Mouse (Mus musculus) lung, embryonic 16.5 days (tissue): ENCODE results near the gene Il6ra. TPM values are rescaled to one million over a fixed set of nuclear protein-coding genes. Genes with fewer than 3 reads are reported as not detected.
A peak's percentile ranks its signal among the peaks of the same experiment; 100 is the strongest.

Experiments used
- ATAC-seq: fragments of 200-750 bp; cut with Nextera tagmentation; 2 replicates; pipeline ENCODE4 v1.8.0; 2017; ENCODE audit warnings: low read depth, mild to moderate bottlenecking, moderate library complexity
- H3K27ac ChIP-seq: fragments of 300-500 bp; sonication (generic); 2 replicates; pipeline ENCODE4 v1.5.1; 2014; ENCODE audit warnings: mild to moderate bottlenecking, control low read depth, low read length
- H3K27me3 ChIP-seq: fragments of 300-500 bp; sonication (generic); 2 replicates; pipeline ENCODE4 v1.6.1; 2014; ENCODE audit warnings: low read depth, low read length, mixed read lengths; ENCODE audit not compliant: control insufficient read depth, insufficient read depth
- H3K36me3 ChIP-seq: fragments of 300-500 bp; sonication (generic); 2 replicates; pipeline ENCODE4 v1.6.1; 2014; ENCODE audit warnings: low read length; ENCODE audit not compliant: control insufficient read depth, insufficient read depth
- H3K4me1 ChIP-seq: fragments of 300-500 bp; sonication (generic); replicated peaks from 2 replicates; pipeline ENCODE4 v1.6.1; 2014; ENCODE audit warnings: low read length, mixed read lengths; ENCODE audit not compliant: control insufficient read depth, insufficient read depth
- H3K4me2 ChIP-seq: fragments of 300-500 bp; sonication (generic); 2 replicates; pipeline ENCODE4 v1.6.1; 2014; ENCODE audit warnings: low read depth, low read length, control low read depth
- H3K4me3 ChIP-seq: fragments of 300-500 bp; sonication (generic); 2 replicates; pipeline ENCODE4 v1.5.1; 2014; ENCODE audit warnings: mild to moderate bottlenecking, low read length, control low read depth
- H3K9ac ChIP-seq: fragments of 300-500 bp; sonication (generic); 2 replicates; pipeline ENCODE4 v1.6.1; 2014; ENCODE audit warnings: low read length, control low read depth
- H3K9me3 ChIP-seq: fragments of 300-500 bp; sonication (generic); 2 replicates; pipeline ENCODE4 v1.6.1; 2016; ENCODE audit warnings: low read length; ENCODE audit not compliant: control insufficient read depth
- WGBS: fragments of 180-500 bp; shearing (Covaris S2); extraction: QIAGEN DNeasy Blood & Tissue Kit; methylation state at CpG from one replicate; pipeline ENCODE4 v1.1.7; 2014; 5-methylcytosine and 5-hydroxymethylcytosine counted together
- polyA plus RNA-seq: library from polyadenylated mRNA; unstranded; fragments of >200 nt; fragmentation: Nextera tagmentation; extraction: Ambion mirVana; gene quantifications from 2 replicates; pipeline ENCODE4 v1.2.1, GENCODE M21; 2015

Il6ra gene
- polyA plus RNA-seq, 1 experiment from 2014 or later: 5.2 TPM

- WGBS: 90% methylated on average over 3 of the region's 3 CpGs
- Histone ChIP-seq H3K27ac (no peak overlapping the region), H3K9me3 (no peaks in the 10 kb centered on the region), H3K27me3 (no peaks in the 10 kb centered on the region), H3K36me3 (no peaks in the 10 kb centered on the region; the same call in 1 of the 2 replicates), H3K4me1 (peaks cover 7% of the 10 kb centered on the region), H3K4me2 (no peak overlapping the region), H3K4me3 (no peak overlapping the region), H3K9ac (no peak overlapping the region)
- no peak for ATAC-seq
These were observed 55.6 kb downstream of the Il6ra start for GRCm38 (mm10) chr3:89857353-89857752.

DNA sequence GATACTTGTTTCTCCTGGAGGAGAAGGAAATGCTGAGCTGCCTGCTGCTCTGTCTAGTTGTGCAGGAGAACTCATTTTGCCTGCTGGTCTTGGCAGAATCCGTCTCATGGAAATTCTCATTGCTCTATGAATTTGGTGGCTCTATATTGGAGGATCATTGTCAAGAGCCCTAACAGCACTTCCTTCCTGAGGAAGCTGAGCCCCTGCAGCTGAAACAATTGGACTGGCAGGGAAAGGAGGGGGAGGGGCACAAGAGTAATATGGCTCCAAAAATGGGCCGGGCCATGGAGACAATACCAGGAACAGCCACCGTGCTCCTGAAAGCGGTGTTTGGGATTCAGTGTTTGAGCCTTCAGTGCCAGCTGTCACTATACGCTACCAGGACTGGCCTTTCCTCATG is 59.2 kb downstream of the Il6ra start:
- Histone ChIP-seq H3K4me3 (no peak overlapping the region), H3K9me3 (no peaks in the 10 kb centered on the region), H3K4me1 (no peaks in the 10 kb centered on the region), H3K36me3 (no peaks in the 10 kb centered on the region; the same call in 1 of the 2 replicates), H3K27me3 (no peaks in the 10 kb centered on the region), H3K4me2 (no peak overlapping the region; the same call in 1 of the 2 replicates), H3K9ac (no peak overlapping the region), H3K27ac (peak overlapping the region; percentile 83)
- peak; percentile 82 for ATAC-seq
- WGBS: 63% methylated on average over 5 of the region's 5 CpGs

GRCm38 (mm10) chr3:89848083-89848482 is 64.9 kb downstream of the Il6ra start:
- WGBS: 62% methylated on average over 6 of the region's 6 CpGs
- H3K27ac ChIP-seq: peak overlapping the region; percentile 76

DNA sequence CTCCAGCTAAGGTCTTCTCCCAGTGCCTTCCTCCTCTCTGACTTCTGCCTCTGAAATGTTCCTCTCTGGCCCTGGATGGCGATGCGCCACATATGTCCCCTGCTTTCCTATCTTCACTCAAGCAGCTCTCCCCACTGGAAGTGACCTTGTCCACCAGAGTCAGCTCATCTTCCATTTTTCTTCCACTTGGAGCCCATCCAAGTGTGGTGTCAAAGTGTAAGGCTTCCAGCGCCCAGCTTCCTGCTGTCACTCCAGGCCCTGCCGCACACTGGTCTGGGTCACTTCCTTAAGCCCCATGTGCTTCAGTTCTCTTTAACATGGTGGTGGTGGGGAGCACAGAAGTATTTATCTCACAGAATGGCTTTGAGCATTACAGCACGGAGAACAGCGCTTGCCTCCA is 65.4 kb downstream of the Il6ra start:
- H3K27me3 ChIP-seq: no peaks in the 10 kb centered on the region
- peaks cover 8% of the 10 kb centered on the region; the same call in 1 of the 2 replicates for H3K4me1 ChIP-seq
- H3K4me3 ChIP-seq: no peak overlapping the region
- no peaks in the 10 kb centered on the region for H3K9me3 ChIP-seq
- H3K27ac ChIP-seq: peak overlapping the region; percentile 76
- no peak overlapping the region for H3K9ac ChIP-seq
- no peak overlapping the region for H3K4me2 ChIP-seq
- peak; percentile 79 for ATAC-seq
- WGBS: 41% methylated on average over 6 of the region's 6 CpGs
- no peaks in the 10 kb centered on the region for H3K36me3 ChIP-seq

More at GRCm38 (mm10) chr3:89848083-89848482, 64.9 kb downstream of the Il6ra start:
- Histone ChIP-seq H3K27me3 (no peaks in the 10 kb centered on the region), H3K36me3 (no peaks in the 10 kb centered on the region), H3K9me3 (no peaks in the 10 kb centered on the region), H3K4me1 (peaks cover 8% of the 10 kb centered on the region; the same call in 1 of the 2 replicates), H3K4me3 (no peak overlapping the region), H3K9ac (no peak overlapping the region), H3K4me2 (no peak overlapping the region)
- ATAC-seq: peak; percentile 29; the same call in 1 of the 2 replicates

DNA sequence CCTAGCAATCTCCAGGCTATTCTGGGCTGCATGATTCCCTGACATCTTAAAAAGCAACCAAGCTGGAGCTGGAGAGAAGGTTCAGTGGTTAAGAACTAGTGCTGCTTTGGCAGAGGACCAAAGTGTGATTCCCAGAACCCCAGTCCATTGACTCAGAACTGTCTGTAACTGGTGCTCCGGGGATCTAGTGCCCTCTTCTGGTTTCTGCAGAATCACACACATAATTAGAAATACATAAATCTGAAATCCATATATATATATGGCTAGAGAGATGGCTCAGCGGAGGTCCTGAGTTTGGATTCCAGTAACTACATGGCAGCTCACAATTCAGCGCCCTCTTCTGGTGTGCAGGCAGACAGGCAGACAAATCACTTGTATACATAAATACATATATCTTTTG is 65.9 kb downstream of the Il6ra start:
- no peak for ATAC-seq
- no peak overlapping the region for H3K9ac ChIP-seq
- no peaks in the 10 kb centered on the region for H3K36me3 ChIP-seq
- H3K4me1 ChIP-seq: peaks cover 8% of the 10 kb centered on the region; the same call in 1 of the 2 replicates
- H3K27me3 ChIP-seq: no peaks in the 10 kb centered on the region
- H3K27ac ChIP-seq: peak overlapping the region; percentile 76
- 0 out of 2 replicates have a peak, but pooled peaks cover under 1% of the 10 kb centered on the region for H3K9me3 ChIP-seq
- 84% methylated on average over 3 of the region's 3 CpGs for WGBS
- no peak overlapping the region for H3K4me2 ChIP-seq
- H3K4me3 ChIP-seq: no peak overlapping the region

DNA sequence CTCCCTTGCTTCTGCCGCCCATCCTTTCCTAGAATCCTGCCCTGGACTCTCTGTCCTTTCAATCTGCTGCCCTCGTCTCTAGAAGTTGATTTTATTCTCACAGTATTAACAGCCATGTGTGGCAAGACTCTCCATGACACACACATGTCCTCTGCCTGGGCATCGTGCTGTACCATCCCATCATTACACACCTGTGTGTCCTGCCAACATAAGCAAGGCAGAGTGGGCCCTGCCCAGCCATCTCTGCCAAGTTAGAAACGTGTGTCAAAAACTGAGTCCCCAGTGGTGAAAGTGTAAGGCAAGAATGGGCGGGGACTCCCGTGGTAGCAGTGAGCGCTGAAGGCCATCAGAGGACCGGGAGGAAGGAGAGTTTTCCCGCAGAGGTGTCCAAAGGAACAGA is 67.2 kb downstream of the Il6ra start:
- Histone ChIP-seq H3K27ac (no peak overlapping the region), H3K4me2 (no peak overlapping the region), H3K36me3 (no peaks in the 10 kb centered on the region), H3K4me3 (no peak overlapping the region), H3K9me3 (0 out of 2 replicates have a peak, but pooled peaks cover 2% of the 10 kb centered on the region), H3K4me1 (peaks cover 8% of the 10 kb centered on the region; the same call in 1 of the 2 replicates), H3K27me3 (no peaks in the 10 kb centered on the region), H3K9ac (no peak overlapping the region)
- no peak for ATAC-seq
- 70% methylated on average over 9 of the region's 9 CpGs for WGBS

- Histone ChIP-seq H3K9me3 (0 out of 2 replicates have a peak, but pooled peaks cover 2% of the 10 kb centered on the region), H3K4me3 (no peak overlapping the region), H3K9ac (no peak overlapping the region), H3K4me2 (no peak overlapping the region), H3K27ac (peak overlapping the region; percentile 55; the same call in 1 of the 2 replicates), H3K36me3 (no peaks in the 10 kb centered on the region), H3K27me3 (no peaks in the 10 kb centered on the region), H3K4me1 (peaks cover 7% of the 10 kb centered on the region; the same call in 1 of the 2 replicates)
- peak; percentile 89 for ATAC-seq
- WGBS: 30% methylated on average over 9 of the region's 9 CpGs
These were observed 69.8 kb downstream of the Il6ra start for GRCm38 (mm10) chr3:89843148-89843547.

DNA sequence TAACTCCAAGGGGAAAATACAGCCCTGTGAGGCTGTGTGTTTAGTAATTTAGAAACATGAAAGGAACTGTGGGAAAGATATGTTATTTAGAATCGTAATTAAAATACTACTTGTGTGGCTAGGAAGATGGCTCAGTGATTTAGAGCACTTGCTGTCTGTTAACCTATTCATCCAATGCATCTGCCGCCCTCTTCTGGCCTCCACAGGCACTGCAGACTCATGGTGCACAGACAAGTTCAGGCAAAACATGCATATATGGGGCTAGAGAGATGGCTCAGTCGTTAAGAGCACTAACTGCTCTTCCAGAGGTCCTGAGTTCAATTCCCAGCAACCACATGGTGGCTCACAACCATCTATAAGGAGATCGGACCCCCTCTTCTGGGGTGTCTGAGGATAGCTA is 70.7 kb downstream of the Il6ra start:
- no peak for ATAC-seq
- Histone ChIP-seq H3K4me3 (no peak overlapping the region), H3K4me1 (no peaks in the 10 kb centered on the region), H3K9ac (no peak overlapping the region), H3K27me3 (no peaks in the 10 kb centered on the region), H3K36me3 (no peaks in the 10 kb centered on the region), H3K9me3 (0 out of 2 replicates have a peak, but pooled peaks cover 2% of the 10 kb centered on the region), H3K27ac (no peak overlapping the region), H3K4me2 (no peak overlapping the region)
- 70% methylated on average over 4 of the region's 4 CpGs for WGBS

- Histone ChIP-seq H3K4me3 (no peak overlapping the region), H3K4me2 (no peak overlapping the region), H3K9me3 (no peaks in the 10 kb centered on the region), H3K27me3 (peaks cover 35% of the 10 kb centered on the region), H3K9ac (no peak overlapping the region), H3K27ac (peak overlapping the region; percentile 34; the same call in 1 of the 2 replicates), H3K36me3 (no peaks in the 10 kb centered on the region), H3K4me1 (peaks cover 2% of the 10 kb centered on the region; the same call in 1 of the 2 replicates)
- ATAC-seq: peak; percentile 80
- 34% methylated on average over 8 of the region's 8 CpGs for WGBS
These were observed 77.6 kb downstream of the Il6ra start for GRCm38 (mm10) chr3:89835362-89835761.
